In genomic region chr8:85335105-85335504, GRCm38 (mm10) we compare ENCODE assay signal across 21 mouse cellular contexts. TPM values are rescaled to one million over a fixed set of nuclear protein-coding genes. Genes with fewer than 3 reads are reported as not detected.
DNase-seq lines count a peak whose midpoint lies in the region; ATAC-seq and TF ChIP-seq lines count a peak whose summit lies in the region.
"Had no signal": no experiment of that assay in that cellular context is flagged by ENCODE, and none has a peak within 500 bp of the region (broad histone marks: within the 10 kb centered on the region; RNA-seq: fewer than 3 reads in every experiment).

No protein-coding gene starts in this region.

- H3K9me3 ChIP-seq in heart, embryonic 10.5 days = no peaks in the 10 kb centered on the region
- no peaks in the 10 kb centered on the region for H3K9me3 ChIP-seq in heart, embryonic 11.5 days (replicated peaks; ENCODE audit: control insufficient read depth, low read length)
- no peaks in the 10 kb centered on the region for H3K9me3 ChIP-seq in MEL (replicated peaks; ENCODE audit: insufficient read depth, low read length)
- no peaks in the 10 kb centered on the region for H3K9me3 ChIP-seq in liver, embryonic 12.5 days (replicated peaks)
- H3K9me3 ChIP-seq: forebrain, embryonic 13.5 days; kidney, embryonic 15.5 days; limb, embryonic 10.5 days; midbrain, embryonic 15.5 days; neural tube, embryonic 12.5 days had no signal

- H3K4me3 ChIP-seq in heart, embryonic 10.5 days = no peak overlapping the region
- no peak overlapping the region for H3K4me3 ChIP-seq in heart, embryonic 11.5 days (ENCODE audit: low read depth, low read length)
- no peak overlapping the region for H3K4me3 ChIP-seq in MEL (ENCODE audit: control insufficient read depth in 1 of 2, insufficient read depth in 1 of 2, low read depth in 2 of 2, low read length in 2 of 2)
- no peak overlapping the region for H3K4me3 ChIP-seq in liver, embryonic 12.5 days
- H3K4me3 ChIP-seq: forebrain, embryonic 13.5 days; kidney, embryonic 15.5 days; limb, embryonic 10.5 days; midbrain, embryonic 15.5 days; neural tube, embryonic 12.5 days had no signal

- no peak overlapping the region for H3K9ac ChIP-seq in heart, embryonic 11.5 days (ENCODE audit: low read depth, low read length)
- H3K9ac ChIP-seq in MEL (ENCODE audit: control insufficient read depth, low read depth, low read length, poor library complexity, severe bottlenecking) = no peak overlapping the region
- no peak overlapping the region for H3K9ac ChIP-seq in liver, embryonic 12.5 days
- H3K9ac ChIP-seq: forebrain, embryonic 13.5 days; hindbrain, embryonic 14.5 days; kidney, embryonic 15.5 days; midbrain, embryonic 15.5 days; neural tube, embryonic 12.5 days had no signal

- DNase-seq in heart, embryonic 10.5 days (ENCODE audit: low spot score) = peak; percentile 54
- peak; percentile 35 for DNase-seq in MEL (ENCODE audit: low read depth, low spot score)
- DNase-seq in embryo, embryonic 10 days (ENCODE audit: low spot score) = no peak
- DNase-seq in lung, postnatal 10 days = no peak
- DNase-seq in lung, postnatal 14 days = no peak
- DNase-seq: cerebellum, adult 8-10 months; cerebellum, postnatal 36 days; heart, postnatal 4 days; right cerebral cortex, postnatal 25 days; spleen, adult 18-20 months; thymus, postnatal 14 days had no signal

- H3K79me2 ChIP-seq in MEL (ENCODE audit: control insufficient read depth, insufficient read depth, low read length, poor library complexity) = no peaks in the 10 kb centered on the region

- TF ChIP-seq RAD21 in MEL (IDR thresholded peaks at IDR 0.05; ENCODE audit: low read depth, low read length) = no peak

- no peak for TF ChIP-seq POLR2A in MEL (IDR thresholded peaks at IDR 0.05; ENCODE audit: control insufficient read depth in 1 of 2, insufficient read depth in 1 of 2, low read depth in 1 of 2, low read length in 2 of 2, poor library complexity in 1 of 2)

- no peak for ATAC-seq in heart, embryonic 11.5 days (replicated peaks; ENCODE audit: insufficient number of reproducible peaks, low FRiP score, low TSS enrichment)
- peak; percentile 74 for ATAC-seq in liver, embryonic 12.5 days
- ATAC-seq in megakaryocyte progenitor cell, adult 5-6 weeks (replicated peaks; ENCODE audit: poor library complexity) = 0 out of 2 replicates have a peak, but pooled peaks have one; percentile 34
- ATAC-seq: forebrain, embryonic 13.5 days; inflammation-experienced regulatory T-cells, adult 6 months; midbrain, embryonic 15.5 days had no signal

- no peak for TF ChIP-seq CTCF in MEL (IDR thresholded peaks at IDR 0.05 in 2 of 3, conservative IDR thresholded peaks at IDR 0.05 in 1 of 3; ENCODE audit: control insufficient read depth in 1 of 3, insufficient read depth in 1 of 3, low read depth in 2 of 3, low read length in 3 of 3, poor library complexity in 1 of 3, severe bottlenecking in 1 of 3)

- peak in 1 of 2 experiments; percentile 50; a peak in 1 of 4 replicates for TF ChIP-seq EP300 in MEL (IDR thresholded peaks at IDR 0.05; ENCODE audit: low read depth in 1 of 2, low read length in 2 of 2)

- H3K36me3 ChIP-seq in heart, embryonic 10.5 days = peaks cover 89% of the 10 kb centered on the region
- H3K36me3 ChIP-seq in heart, embryonic 11.5 days (ENCODE audit: control insufficient read depth, insufficient read depth, low read length) = peaks cover 9% of the 10 kb centered on the region
- H3K36me3 ChIP-seq in MEL (ENCODE audit: control insufficient read depth in 1 of 2, insufficient read depth in 2 of 2, low read length in 2 of 2) = peaks cover 0 to 7% of the 10 kb centered on the region in 2 experiments; a peak in 2 of 4 replicates
- peaks cover 52% of the 10 kb centered on the region for H3K36me3 ChIP-seq in liver, embryonic 12.5 days
- H3K36me3 ChIP-seq: kidney, embryonic 15.5 days; limb, embryonic 10.5 days; midbrain, embryonic 15.5 days; neural tube, embryonic 12.5 days had no signal

- H3K27me3 ChIP-seq in heart, embryonic 10.5 days (ENCODE audit: insufficient read depth, poor library complexity, severe bottlenecking) = no peaks in the 10 kb centered on the region
- no peaks in the 10 kb centered on the region for H3K27me3 ChIP-seq in heart, embryonic 11.5 days (ENCODE audit: control insufficient read depth, insufficient read depth, low read length)
- no peaks in the 10 kb centered on the region for H3K27me3 ChIP-seq in MEL (ENCODE audit: control insufficient read depth in 1 of 2, insufficient read depth in 2 of 2, low read length in 2 of 2)
- H3K27me3 ChIP-seq in liver, embryonic 12.5 days (replicated peaks) = no peaks in the 10 kb centered on the region
- H3K27me3 ChIP-seq: forebrain, embryonic 13.5 days; kidney, embryonic 15.5 days; midbrain, embryonic 15.5 days; neural tube, embryonic 12.5 days had no signal

- H3K4me2 ChIP-seq in heart, embryonic 11.5 days = no peak overlapping the region
- H3K4me2 ChIP-seq in liver, embryonic 12.5 days = 0 out of 2 replicates have a peak overlapping the region, but pooled peaks have one; percentile 2
- H3K4me2 ChIP-seq: forebrain, embryonic 13.5 days; hindbrain, embryonic 14.5 days; kidney, embryonic 15.5 days; midbrain, embryonic 15.5 days; neural tube, embryonic 12.5 days had no signal

- H3K27ac ChIP-seq in heart, embryonic 10.5 days = no peak overlapping the region
- no peak overlapping the region for H3K27ac ChIP-seq in heart, embryonic 11.5 days (ENCODE audit: low read depth, low read length)
- no peak overlapping the region for H3K27ac ChIP-seq in MEL (ENCODE audit: control insufficient read depth, low read depth, low read length)
- H3K27ac ChIP-seq in liver, embryonic 12.5 days = peak overlapping the region; percentile 39
- H3K27ac ChIP-seq: forebrain, embryonic 13.5 days; hindbrain, embryonic 14.5 days; kidney, embryonic 15.5 days; limb, embryonic 10.5 days; midbrain, embryonic 15.5 days; neural tube, embryonic 12.5 days had no signal

- peaks cover 4% of the 10 kb centered on the region; the same call in 1 of the 2 replicates for H3K4me1 ChIP-seq in heart, embryonic 10.5 days
- H3K4me1 ChIP-seq in heart, embryonic 11.5 days (ENCODE audit: control insufficient read depth, insufficient read depth, low read length) = no peaks in the 10 kb centered on the region
- H3K4me1 ChIP-seq in MEL (ENCODE audit: control insufficient read depth in 1 of 2, insufficient read depth in 2 of 2, low read length in 2 of 2) = peaks cover 9 to 10% of the 10 kb centered on the region in 2 experiments
- H3K4me1 ChIP-seq in liver, embryonic 12.5 days = peaks cover 21% of the 10 kb centered on the region
- H3K4me1 ChIP-seq: forebrain, embryonic 13.5 days; midbrain, embryonic 15.5 days; neural tube, embryonic 12.5 days had no signal

TF ChIP-seq in MEL, 35 proteins besides CTCF, POLR2A, EP300 and RAD21:
- no peak for TF ChIP-seq GABPA (IDR thresholded peaks at IDR 0.05; ENCODE audit: low read depth, low read length)
- TF ChIP-seq TAL1 (IDR thresholded peaks at IDR 0.05; ENCODE audit: low read length) = 0 out of 2 replicates have a peak, but pooled peaks have one; percentile 26
- 0 out of 2 replicates have a peak, but pooled peaks have one; percentile 43 for TF ChIP-seq GATA1 (IDR thresholded peaks at IDR 0.05; ENCODE audit: low read depth, low read length)
- TF ChIP-seq ZNF384 (IDR thresholded peaks at IDR 0.05; ENCODE audit: low read depth, low read length) = peak; percentile 50; the same call in 1 of the 2 replicates
- TF ChIP-seq ZKSCAN1 (IDR thresholded peaks at IDR 0.05; ENCODE audit: low read depth, low read length) = no peak

RNA-seq across cellular contexts. Expression of gene Vps35, which starts 35.5 kb away (rescaled TPM):
- polyA plus RNA-seq in heart, embryonic 10.5 days (2016; fragmentation: Nextera tagmentation; extraction: Ambion mirVana) = 124 and 136 TPM in 2 replicates
- polyA plus RNA-seq in heart, embryonic 11.5 days (2014; fragmentation: Nextera tagmentation; extraction: Ambion mirVana) = 113 and 137 TPM in 2 replicates
- 91.5 and 92.1 TPM in 2 replicates for total RNA-seq in MEL (2012; rRNA removed)
- 10 to 100 TPM in 1 of 2 experiments, not detected in 1; 68.4 TPM for polyA plus RNA-seq in MEL (2012; ENCODE audit: insufficient read depth in 1 of 2, insufficient read length in 2 of 2, low read depth in 1 of 2, low replicate concordance in 2 of 2, missing spikeins in 1 of 2)
- polyA plus RNA-seq in liver, embryonic 12.5 days (2016; fragmentation: Nextera tagmentation; extraction: Ambion mirVana) = 129 and 133 TPM in 2 replicates
- total RNA-seq in megakaryocyte progenitor cell, adult 5-6 weeks (2015) = 140 and 146 TPM in 2 replicates
- total RNA-seq in megakaryocyte progenitor cell, adult 5-6 weeks (2017) = 123 and 137 TPM in 2 replicates

RNA-seq across cellular contexts. Expression of gene Orc6, which starts 35.7 kb away (rescaled TPM):
- 89.3 and 122 TPM in 2 replicates for polyA plus RNA-seq in heart, embryonic 10.5 days (2016; fragmentation: Nextera tagmentation; extraction: Ambion mirVana)
- polyA plus RNA-seq in heart, embryonic 11.5 days (2014; fragmentation: Nextera tagmentation; extraction: Ambion mirVana) = 91.8 and 92.3 TPM in 2 replicates
- total RNA-seq in MEL (2012; rRNA removed) = 92.3 and 115 TPM in 2 replicates
- polyA plus RNA-seq in MEL (2012; ENCODE audit: insufficient read depth in 1 of 2, insufficient read length in 2 of 2, low read depth in 1 of 2, low replicate concordance in 2 of 2, missing spikeins in 1 of 2) = 10 to 100 TPM in 1 of 2 experiments, not detected in 1; 87.7 TPM
- polyA plus RNA-seq in liver, embryonic 12.5 days (2016; fragmentation: Nextera tagmentation; extraction: Ambion mirVana) = 111 and 117 TPM in 2 replicates
- total RNA-seq in megakaryocyte progenitor cell, adult 5-6 weeks (2015) = 98.8 and 124 TPM in 2 replicates
- 91.7 and 102 TPM in 2 replicates for total RNA-seq in megakaryocyte progenitor cell, adult 5-6 weeks (2017)

RNA-seq across cellular contexts. Expression of gene Mylk3, which starts 51.0 kb away (rescaled TPM):
- 131 and 248 TPM in 2 replicates for polyA plus RNA-seq in heart, embryonic 10.5 days (2016; fragmentation: Nextera tagmentation; extraction: Ambion mirVana)
- polyA plus RNA-seq in heart, embryonic 11.5 days (2014; fragmentation: Nextera tagmentation; extraction: Ambion mirVana) = 167 and 212 TPM in 2 replicates
- 6.7 and 10.4 TPM in 2 replicates for total RNA-seq in MEL (2012; rRNA removed)
- 1 to 10 TPM in 1 of 2 experiments, not detected in 1; 9.5 TPM for polyA plus RNA-seq in MEL (2012; ENCODE audit: insufficient read depth in 1 of 2, insufficient read length in 2 of 2, low read depth in 1 of 2, low replicate concordance in 2 of 2, missing spikeins in 1 of 2)
- polyA plus RNA-seq in liver, embryonic 12.5 days (2016; fragmentation: Nextera tagmentation; extraction: Ambion mirVana) = 40.7 and 42.5 TPM in 2 replicates
- 2.2 and 2.8 TPM in 2 replicates for total RNA-seq in megakaryocyte progenitor cell, adult 5-6 weeks (2015)
- total RNA-seq in megakaryocyte progenitor cell, adult 5-6 weeks (2017) = 4.8 and 10.0 TPM in 2 replicates
- polyA plus RNA-seq: inflammation-experienced regulatory T-cells, adult 6 months had no signal

Comparison
In these comparisons a context has a peak if more than half of its experiments do, and no peak if none do; other contexts are left out.
1. DNase-seq: peak in heart, embryonic 10.5 days (single experiment) and MEL (single experiment); none in embryo, embryonic 10 days (single experiment), lung, postnatal 10 days (single experiment) and lung, postnatal 14 days (single experiment).